Mouse (Mus musculus) cortical plate, adult 2 months (tissue): ENCODE results near the gene Sap30.
A peak's percentile ranks its signal among the peaks of the same experiment; 100 is the strongest.

Experiments used
- CTCF ChIP-seq: fragments of 200-500 bp; IDR thresholded peaks from 2 replicates; pipeline ENCODE4 v1.5.1; 2011; ENCODE audit warnings: mild to moderate bottlenecking, control low read depth, low read length; ENCODE audit not compliant: insufficient read depth; ENCODE audit errors: extremely low read depth
- POLR2A ChIP-seq: fragments of 200-500 bp; IDR thresholded peaks from 2 replicates; pipeline ENCODE4 v1.6.1; 2011; ENCODE audit warnings: mild to moderate bottlenecking, low read length, control low read depth; ENCODE audit not compliant: insufficient read depth; ENCODE audit errors: extremely low read depth

DNA sequence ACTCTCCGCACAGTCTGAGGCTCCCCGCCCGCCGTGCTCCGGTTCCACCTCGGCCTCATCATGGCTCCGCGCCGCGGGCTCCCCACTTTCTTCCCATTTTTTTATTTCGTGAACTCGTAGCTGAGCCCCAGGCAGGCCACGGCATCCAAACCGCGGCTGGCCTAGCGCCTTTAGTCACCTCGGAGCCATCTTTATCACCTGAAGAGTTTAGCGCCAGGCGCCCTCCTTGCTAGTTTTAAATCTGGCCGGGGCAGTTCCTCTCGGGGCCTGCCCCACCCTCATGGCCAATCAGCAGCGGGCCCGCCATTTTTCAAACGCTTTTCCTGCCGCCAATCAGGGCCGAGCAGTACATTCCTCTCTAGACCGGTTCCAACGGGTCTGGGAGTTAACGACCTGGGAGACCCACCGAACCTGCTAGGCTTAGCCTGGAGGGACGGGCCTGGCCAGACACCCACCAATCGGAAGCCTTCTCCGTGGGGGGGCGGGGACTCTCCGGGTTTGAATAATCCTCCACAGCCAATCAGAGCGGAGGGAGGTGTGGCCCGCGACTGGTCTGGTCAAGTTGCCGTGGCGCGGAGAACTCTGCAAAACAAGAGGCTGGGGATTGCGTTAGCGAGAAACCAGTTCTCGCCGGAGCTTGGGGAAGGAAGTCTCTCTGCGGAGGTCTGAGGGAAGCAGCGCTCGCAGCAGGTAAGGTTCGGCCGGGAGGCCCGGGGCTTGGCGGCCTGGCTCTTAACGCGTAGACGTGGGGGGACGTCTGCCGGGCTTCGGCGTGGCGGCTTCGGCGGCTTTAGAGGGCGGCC is 23.9 kb upstream of the Sap30 start, which contains the start of gene Hmgb2:
- TF ChIP-seq POLR2A (peak; percentile 82), CTCF (no peak)
